Mouse (Mus musculus) C2C12 (cell line): ENCODE results near the gene Olfr1291-ps1. TPM values are rescaled to one million over a fixed set of nuclear protein-coding genes. Genes with fewer than 3 reads are reported as not detected.

Experiments
- H3K27me3 ChIP-seq: one replicate; pipeline ENCODE4 v1.6.1; 2011; ENCODE audit not compliant: control insufficient read depth, insufficient read depth, insufficient read length
- H3K36me3 ChIP-seq: one replicate; pipeline ENCODE4 v1.6.1; 2011; ENCODE audit not compliant: control insufficient read depth, insufficient read depth
- H3K4me3 ChIP-seq: one replicate; pipeline ENCODE4 v1.5.1; 2011; ENCODE audit warnings: mild to moderate bottlenecking, control low read depth; ENCODE audit not compliant: poor library complexity, insufficient read depth, severe bottlenecking
- H3K79me2 ChIP-seq: one replicate; pipeline ENCODE4 v1.6.1; 2011; ENCODE audit not compliant: control insufficient read depth, insufficient read depth
- H3K79me3 ChIP-seq: one replicate; pipeline ENCODE4 v1.6.1; 2011; ENCODE audit warnings: low read depth, control low read depth
- H3ac ChIP-seq: one replicate; pipeline ENCODE3; 2011; ENCODE audit warnings: low read depth; ENCODE audit not compliant: control insufficient read depth, insufficient read length
- CEBPB ChIP-seq: IDR thresholded peaks from one replicate; pipeline ENCODE4 v1.6.1; 2011; ENCODE audit warnings: low read depth, mild to moderate bottlenecking, control low read depth, moderate library complexity
- CTCF ChIP-seq: IDR thresholded peaks from one replicate; pipeline ENCODE4 v1.5.1; 2011; ENCODE audit not compliant: control insufficient read depth, insufficient read depth, insufficient read length
- FOSL1 ChIP-seq: IDR thresholded peaks from one replicate; pipeline ENCODE4 v1.8.0; 2011; ENCODE audit warnings: mild to moderate bottlenecking, low read length; ENCODE audit not compliant: poor library complexity, insufficient read depth, severe bottlenecking
- MAX ChIP-seq: IDR thresholded peaks from one replicate; pipeline ENCODE4 v1.6.1; 2011; ENCODE audit warnings: mild to moderate bottlenecking, control low read depth
- MYOD1 ChIP-seq: IDR thresholded peaks from one replicate; pipeline ENCODE4 v1.6.1; 2011; ENCODE audit warnings: low read depth; ENCODE audit not compliant: control insufficient read depth, insufficient read length
- MYOG ChIP-seq: IDR thresholded peaks from one replicate; pipeline ENCODE4 v1.6.1; 2011; ENCODE audit not compliant: control insufficient read depth, insufficient read length; ENCODE audit errors: extremely low read depth
- USF1 ChIP-seq: IDR thresholded peaks from one replicate; pipeline ENCODE4 v1.6.1; 2011; ENCODE audit warnings: low read depth, mild to moderate bottlenecking, control low read depth, moderate library complexity
- polyA plus RNA-seq: library from polyadenylated mRNA; unstranded; fragments of >200 nt; fragmentation: generic; extraction: Trizol; gene quantifications from one replicate; pipeline ENCODE4 v1.2.1, GENCODE M21; 2012; ENCODE audit warnings: missing spikeins

The Olfr1291-ps1 gene
- polyA plus RNA-seq, 1 experiment = not detected

DNA sequence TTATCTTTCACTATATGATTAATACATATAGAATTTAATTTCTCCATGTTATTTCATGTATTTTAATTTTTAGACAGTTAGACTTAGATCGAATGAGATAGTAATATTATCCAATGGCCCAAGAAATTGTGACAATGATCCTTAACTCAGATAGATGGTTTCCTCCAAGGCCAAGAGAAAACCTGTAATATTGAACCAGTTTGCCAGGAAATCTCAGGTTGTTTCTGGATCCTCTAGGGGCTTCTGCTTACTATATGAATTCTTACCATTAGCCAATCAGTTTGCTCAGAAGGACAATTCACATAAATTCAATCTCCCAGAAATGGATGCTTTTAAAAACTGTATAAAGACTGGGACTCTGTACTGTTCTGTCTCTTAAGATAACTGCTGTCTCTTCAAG is 27.9 kb downstream of the Olfr1291-ps1 start, which contains the start of gene Olfr1293-ps:
TSS of gene Olfr1293-ps (plus strand) at position 301 of the 400 bp plus-strand sequence.
- TF ChIP-seq CTCF (no peak), USF1 (no peak), MYOG (no peak), FOSL1 (no peak), MYOD1 (no peak), MAX (no peak), CEBPB (no peak)
- no peaks in the 10 kb centered on the region for H3K36me3 ChIP-seq

DNA sequence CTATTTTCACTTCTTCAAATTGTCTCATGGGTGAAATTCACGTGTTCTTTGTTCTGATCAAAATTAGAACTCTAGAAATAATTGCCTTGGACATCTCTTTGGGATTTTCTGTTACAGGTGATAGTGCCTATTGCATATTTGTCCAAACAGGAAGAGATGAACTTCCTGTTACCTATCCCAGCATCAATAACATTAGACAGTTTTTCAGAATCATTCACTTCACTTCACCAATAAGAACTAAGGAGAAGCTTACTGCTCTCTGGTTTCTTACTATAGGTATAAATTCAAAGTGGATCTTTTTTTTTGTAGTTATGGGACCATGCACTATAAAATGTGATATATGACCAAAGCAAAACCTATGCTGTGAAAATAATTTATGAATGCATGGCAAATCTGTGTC is 43.2 kb downstream of the Olfr1291-ps1 start, which contains the start of gene Olfr1294:
TSS of gene Olfr1294 (minus strand) at position 101 of the 400 bp plus-strand sequence.
- TF ChIP-seq MYOD1 = no peak
- no peak for TF ChIP-seq FOSL1
- TF ChIP-seq CEBPB = no peak
- no peak for TF ChIP-seq CTCF
- no peak for TF ChIP-seq USF1
- no peak for TF ChIP-seq MAX
- no peak for TF ChIP-seq MYOG
- Histone ChIP-seq H3K79me2 (no peaks in the 10 kb centered on the region), H3K4me3 (no peak within 1 kb of the TSS), H3K79me3 (no peaks in the 10 kb centered on the region), H3ac (no peak within 1 kb of the TSS), H3K36me3 (no peaks in the 10 kb centered on the region), H3K27me3 (no peaks in the 10 kb centered on the region)

More for the DNA sequence above, 27.9 kb downstream of the Olfr1291-ps1 start, which contains the start of gene Olfr1293-ps:
- Histone ChIP-seq H3K4me3 (no peak within 1 kb of the TSS), H3K79me2 (no peaks in the 10 kb centered on the region), H3K79me3 (no peaks in the 10 kb centered on the region), H3K27me3 (no peaks in the 10 kb centered on the region), H3ac (no peak within 1 kb of the TSS)

Other genes starting within 250 kb of the Olfr1291-ps1 start
- not detected for gene Olfr1276, start 242.7 kb upstream of the Olfr1291-ps1 start, polyA plus RNA-seq
- not detected for gene Olfr1277, start 223.1 kb upstream of the Olfr1291-ps1 start, polyA plus RNA-seq
- gene Olfr1278, start 207.0 kb upstream of the Olfr1291-ps1 start, polyA plus RNA-seq = not detected
- gene Olfr1279, start 196.5 kb upstream of the Olfr1291-ps1 start, polyA plus RNA-seq = not detected
- not detected for gene Olfr1280, start 183.2 kb upstream of the Olfr1291-ps1 start, polyA plus RNA-seq
- gene Olfr1281, start 170.7 kb upstream of the Olfr1291-ps1 start, polyA plus RNA-seq = not detected
- gene Olfr1282, start 161.1 kb upstream of the Olfr1291-ps1 start, polyA plus RNA-seq = not detected
- gene Olfr1283, start 130.4 kb upstream of the Olfr1291-ps1 start, polyA plus RNA-seq = not detected
- not detected for gene Olfr1284, start 121.7 kb upstream of the Olfr1291-ps1 start, polyA plus RNA-seq
- not detected for gene Olfr1286, start 74.1 kb upstream of the Olfr1291-ps1 start, polyA plus RNA-seq
- gene Olfr1287, start 48.0 kb upstream of the Olfr1291-ps1 start, polyA plus RNA-seq = not detected
- not detected for gene Olfr1288, start 23.1 kb upstream of the Olfr1291-ps1 start, polyA plus RNA-seq
- not detected for gene Olfr1289, start 16.4 kb upstream of the Olfr1291-ps1 start, polyA plus RNA-seq
- gene Olfr1290, start 3.4 kb upstream of the Olfr1291-ps1 start, polyA plus RNA-seq = not detected
- not detected for gene Olfr1293-ps, start 28.0 kb downstream of the Olfr1291-ps1 start, polyA plus RNA-seq
- not detected for gene Olfr1294, start 43.1 kb downstream of the Olfr1291-ps1 start, polyA plus RNA-seq
- not detected for gene Olfr1295, start 72.5 kb downstream of the Olfr1291-ps1 start, polyA plus RNA-seq
- not detected for gene Olfr1297, start 129.3 kb downstream of the Olfr1291-ps1 start, polyA plus RNA-seq
- not detected for gene Olfr1298, start 152.0 kb downstream of the Olfr1291-ps1 start, polyA plus RNA-seq
- not detected for gene Olfr1299, start 164.2 kb downstream of the Olfr1291-ps1 start, polyA plus RNA-seq